In the genomic region with DNA sequence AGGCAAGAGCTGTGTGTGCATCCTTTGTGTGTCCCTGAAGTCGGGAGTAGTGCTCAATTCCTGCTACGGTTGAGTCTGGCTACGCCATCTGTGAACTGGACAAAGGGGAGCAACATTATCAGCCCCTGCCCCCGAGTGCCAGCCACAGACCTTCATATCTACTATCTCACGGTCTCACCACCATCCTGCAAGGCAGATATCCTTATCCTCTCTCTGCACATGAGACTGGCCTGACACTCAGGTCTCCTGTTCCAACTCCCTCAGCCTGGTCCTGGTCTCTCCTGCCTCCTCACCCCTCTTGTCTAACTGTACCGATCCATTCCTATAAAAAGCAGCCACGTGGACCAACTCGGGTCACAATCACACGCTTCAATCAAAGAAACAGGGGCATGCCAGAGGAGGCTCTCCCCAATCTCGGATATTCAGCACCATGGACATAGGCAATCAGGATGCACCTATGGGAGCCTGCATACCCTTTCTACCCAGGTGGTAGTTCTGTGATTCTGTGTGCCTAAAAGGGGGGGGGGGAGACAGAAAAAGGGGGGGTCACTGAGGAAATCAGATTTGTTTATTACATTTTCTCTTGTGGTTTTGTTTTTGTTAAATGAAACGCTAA, we compare ENCODE assay signal across 17 mouse cellular contexts.
A peak's percentile ranks its signal among the peaks of the same experiment; 100 is the strongest.
DNase-seq lines count a peak whose midpoint lies in the region; ATAC-seq and TF ChIP-seq lines count a peak whose summit lies in the region.
"Had no signal": no experiment of that assay in that cellular context is flagged by ENCODE, and none has a peak within 500 bp of the region (broad histone marks: within the 10 kb centered on the region; RNA-seq: fewer than 3 reads in every experiment).

No protein-coding gene starts in this region.

- no peak overlapping the region for H3K4me3 ChIP-seq in hindbrain, embryonic 10.5 days
- H3K4me3 ChIP-seq in hindbrain, embryonic 16.5 days (ENCODE audit: low read length), result no peak overlapping the region
- no peak overlapping the region for H3K4me3 ChIP-seq in G1E (ENCODE audit: low read depth, low read length)
- peak overlapping the region; percentile 34 for H3K4me3 ChIP-seq in erythroblast, embryonic 14.5 days (replicated peaks)
- H3K4me3 ChIP-seq in liver, embryonic 15.5 days (replicated peaks), result no peak overlapping the region
- H3K4me3 ChIP-seq: gastrocnemius, adult 2 months; kidney, embryonic 15.5 days; limb, embryonic 12.5 days; neural tube, embryonic 12.5 days had no signal

- H3K9me3 ChIP-seq in hindbrain, embryonic 10.5 days, result no peaks in the 10 kb centered on the region
- no peaks in the 10 kb centered on the region for H3K9me3 ChIP-seq in hindbrain, embryonic 16.5 days (ENCODE audit: control insufficient read depth, low read length)
- no peaks in the 10 kb centered on the region for H3K9me3 ChIP-seq in G1E (replicated peaks)
- no peaks in the 10 kb centered on the region for H3K9me3 ChIP-seq in erythroblast, embryonic 14.5 days (ENCODE audit: control insufficient read depth, low read length)
- H3K9me3 ChIP-seq in liver, embryonic 15.5 days (replicated peaks), result no peaks in the 10 kb centered on the region
- H3K9me3 ChIP-seq: kidney, embryonic 15.5 days; limb, embryonic 12.5 days; neural tube, embryonic 12.5 days had no signal

- TF ChIP-seq CTCF in G1E (IDR thresholded peaks at IDR 0.05; ENCODE audit: low read depth, low read length), result no peak

- H3K27ac ChIP-seq in hindbrain, embryonic 10.5 days, result peak overlapping the region; percentile 41; the same call in 1 of the 2 replicates
- no peak overlapping the region for H3K27ac ChIP-seq in hindbrain, embryonic 16.5 days (ENCODE audit: low read depth, low read length)
- H3K27ac ChIP-seq in liver, embryonic 15.5 days (replicated peaks), result no peak overlapping the region
- H3K27ac ChIP-seq: gastrocnemius, adult 2 months; kidney, embryonic 15.5 days; limb, embryonic 12.5 days had no signal

- no peak overlapping the region for H3K4me2 ChIP-seq in hindbrain, embryonic 16.5 days (ENCODE audit: low read length)
- H3K4me2 ChIP-seq in liver, embryonic 15.5 days, result peak overlapping the region; percentile 42
- H3K4me2 ChIP-seq: heart, embryonic 11.5 days; kidney, embryonic 15.5 days; limb, embryonic 12.5 days had no signal

- 55% methylated on average over 11 of the region's 11 CpGs for WGBS in hindbrain, embryonic 10.5 days
- 41% methylated on average over 11 of the region's 11 CpGs for WGBS in hindbrain, embryonic 16.5 days
- WGBS in liver, embryonic 15.5 days (ENCODE audit: insufficient replicate concordance), result 15% methylated on average over 11 of the region's 11 CpGs

- no peak overlapping the region for H3K9ac ChIP-seq in hindbrain, embryonic 16.5 days (ENCODE audit: low read depth, low read length)
- no peak overlapping the region for H3K9ac ChIP-seq in liver, embryonic 15.5 days
- H3K9ac ChIP-seq: kidney, embryonic 15.5 days; limb, embryonic 12.5 days; neural tube, embryonic 12.5 days had no signal

- H3K27me3 ChIP-seq in hindbrain, embryonic 10.5 days (ENCODE audit: insufficient read depth, poor library complexity, severe bottlenecking), result peaks cover 50% of the 10 kb centered on the region
- peaks cover 5% of the 10 kb centered on the region; the same call in 1 of the 2 replicates for H3K27me3 ChIP-seq in hindbrain, embryonic 16.5 days (replicated peaks; ENCODE audit: control insufficient read depth, insufficient read depth, low read length)
- H3K27me3 ChIP-seq in G1E (ENCODE audit: insufficient read depth, low read length), result peaks cover 14% of the 10 kb centered on the region
- peaks cover 17% of the 10 kb centered on the region for H3K27me3 ChIP-seq in erythroblast, embryonic 14.5 days (ENCODE audit: control insufficient read depth)
- peaks cover 34% of the 10 kb centered on the region for H3K27me3 ChIP-seq in liver, embryonic 15.5 days
- H3K27me3 ChIP-seq: neural tube, embryonic 12.5 days had no signal

- DNase-seq in hindbrain, embryonic 10.5 days (ENCODE audit: low spot score), result no peak
- DNase-seq in G1E (ENCODE audit: low spot score), result peak; percentile 47
- DNase-seq in thymus, postnatal 0 days (ENCODE audit: low spot score), result no peak
- DNase-seq in left cerebral cortex, postnatal 36 days (ENCODE audit: low spot score in 2 of 2), result no peak
- no peak for DNase-seq in ovary, postnatal 36 days (ENCODE audit: low spot score)
- DNase-seq: cerebellum, adult 18-20 months; gastrocnemius, adult 2 months; right cerebral cortex, postnatal 14 days had no signal

- ATAC-seq in hindbrain, embryonic 16.5 days, result no peak
- ATAC-seq in G1E (ENCODE audit: extremely low read depth, insufficient number of reproducible peaks, low FRiP score, poor library complexity, severe bottlenecking), result peak; percentile 68
- peak; percentile 88 for ATAC-seq in liver, embryonic 15.5 days (ENCODE audit: insufficient read depth)
- ATAC-seq: activated CD4-positive, CD25-positive, alpha-beta regulatory T cell, adult 4 months; forebrain, embryonic 14.5 days had no signal

- intact Hi-C loops in left cerebral cortex, postnatal 36 days (cut with DNase I), result no loop called here

- no peaks in the 10 kb centered on the region for H3K36me3 ChIP-seq in hindbrain, embryonic 10.5 days
- no peaks in the 10 kb centered on the region for H3K36me3 ChIP-seq in hindbrain, embryonic 16.5 days (ENCODE audit: control insufficient read depth, insufficient read depth, low read length)
- H3K36me3 ChIP-seq in G1E (replicated peaks), result no peaks in the 10 kb centered on the region
- no peaks in the 10 kb centered on the region for H3K36me3 ChIP-seq in erythroblast, embryonic 14.5 days (ENCODE audit: control insufficient read depth)
- no peaks in the 10 kb centered on the region for H3K36me3 ChIP-seq in liver, embryonic 15.5 days (replicated peaks)
- H3K36me3 ChIP-seq: kidney, embryonic 15.5 days; limb, embryonic 12.5 days; neural tube, embryonic 12.5 days had no signal

- H3K4me1 ChIP-seq in hindbrain, embryonic 10.5 days (replicated peaks), result peaks cover 55% of the 10 kb centered on the region
- H3K4me1 ChIP-seq in hindbrain, embryonic 16.5 days (ENCODE audit: control insufficient read depth, insufficient read depth, low read depth, low read length), result peaks cover 11% of the 10 kb centered on the region
- peaks cover 41% of the 10 kb centered on the region for H3K4me1 ChIP-seq in G1E (ENCODE audit: insufficient read depth, low read depth, low read length)
- H3K4me1 ChIP-seq in erythroblast, embryonic 14.5 days (ENCODE audit: control insufficient read depth), result peaks cover 47% of the 10 kb centered on the region
- peaks cover 47% of the 10 kb centered on the region for H3K4me1 ChIP-seq in liver, embryonic 15.5 days (replicated peaks)
- H3K4me1 ChIP-seq: kidney, embryonic 15.5 days; limb, embryonic 12.5 days had no signal
